Mouse (Mus musculus): Measurements from ENCODE around the gene Oprd1. TPM values are rescaled to one million over a fixed set of nuclear protein-coding genes. Genes with fewer than 3 reads are reported as not detected.

Oprd1 gene
- polyA plus RNA-seq, 1 experiment from 2014 or later, result 0.90 TPM

DNA sequence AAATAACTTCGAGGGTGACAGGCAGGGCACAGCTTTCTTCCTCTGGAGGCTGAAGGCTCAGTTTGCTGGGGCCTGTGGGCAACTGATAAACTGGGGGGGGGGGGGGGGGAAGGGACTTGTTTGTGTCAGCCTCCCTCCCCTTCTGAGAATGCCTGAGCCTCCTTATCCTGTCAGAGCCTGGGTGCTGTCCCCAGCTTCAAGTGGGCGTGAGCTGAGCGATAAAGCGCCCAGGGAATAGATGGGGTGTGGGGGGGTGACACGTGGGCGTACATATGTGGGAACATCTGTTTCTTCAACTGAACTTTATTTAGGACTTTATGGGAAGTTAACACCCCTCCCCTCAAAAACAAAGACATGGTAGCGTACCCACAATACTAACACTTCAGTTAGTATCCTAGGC is 66.8 kb downstream of the Oprd1 start:
- Histone ChIP-seq H3K27ac (replicated peaks) (no peak overlapping the region), H3K27me3 (replicated peaks) (0 out of 2 replicates have a peak, but pooled peaks cover 3% of the 10 kb centered on the region), H3K4me3 (replicated peaks) (no peak overlapping the region), H3K9me3 (replicated peaks) (no peaks in the 10 kb centered on the region), H3K36me3 (no peaks in the 10 kb centered on the region), H3K9ac (replicated peaks) (no peak overlapping the region), H3K4me1 (peaks cover 24% of the 10 kb centered on the region), H3K4me2 (no peak overlapping the region)
- no peak for ATAC-seq (ENCODE audit: low FRiP score)
- whole genome bisulfite sequencing, result 76% methylated on average over 7 of the region's 7 CpGs

GRCm38 (mm10) chr4:132076480-132077405 is 67.5 kb downstream of the Oprd1 start:
- Histone ChIP-seq H3K4me2 (no peak overlapping the region), H3K9ac (replicated peaks) (no peak overlapping the region), H3K4me1 (peaks cover 24% of the 10 kb centered on the region), H3K36me3 (no peaks in the 10 kb centered on the region), H3K27ac (replicated peaks) (no peak overlapping the region), H3K4me3 (replicated peaks) (no peak overlapping the region), H3K27me3 (replicated peaks) (0 out of 2 replicates have a peak, but pooled peaks cover 3% of the 10 kb centered on the region), H3K9me3 (replicated peaks) (no peaks in the 10 kb centered on the region)
- 32% methylated on average over 20 of the region's 20 CpGs for WGBS
- no peak for ATAC-seq (ENCODE audit: low FRiP score)

GRCm38 (mm10) chr4:132075796-132076195 is 68.5 kb downstream of the Oprd1 start:
- H3K27ac ChIP-seq (replicated peaks), result no peak overlapping the region

GRCm38 (mm10) chr4:132074933-132075769 is 69.1 kb downstream of the Oprd1 start, which contains the start of gene Epb41:
Epb41 (minus strand) TSS chr4:132075321.
- H3K4me2 ChIP-seq, result peak within 1 kb of the TSS; percentile 99
- ATAC-seq (ENCODE audit: low FRiP score), result peak; percentile 91
- H3K4me1 ChIP-seq, result peaks cover 24% of the 10 kb centered on the region
- H3K27me3 ChIP-seq (replicated peaks), result 0 out of 2 replicates have a peak, but pooled peaks cover 3% of the 10 kb centered on the region
- WGBS, result 1% methylated on average over 47 of the region's 47 CpGs
- H3K4me3 ChIP-seq (replicated peaks), result peak within 1 kb of the TSS; percentile 60
- peak within 1 kb of the TSS; percentile 60 for H3K9ac ChIP-seq (replicated peaks)
- no peaks in the 10 kb centered on the region for H3K36me3 ChIP-seq
- H3K9me3 ChIP-seq (replicated peaks), result no peaks in the 10 kb centered on the region
- H3K27ac ChIP-seq (replicated peaks), result no peak within 1 kb of the TSS

More at GRCm38 (mm10) chr4:132075796-132076195, 68.5 kb downstream of the Oprd1 start:
- Histone ChIP-seq H3K9me3 (replicated peaks) (no peaks in the 10 kb centered on the region), H3K4me1 (peaks cover 24% of the 10 kb centered on the region), H3K36me3 (no peaks in the 10 kb centered on the region), H3K9ac (replicated peaks) (no peak overlapping the region), H3K4me3 (replicated peaks) (peak overlapping the region; percentile 60; the same call in 1 of the 2 replicates), H3K4me2 (peak overlapping the region; percentile 99), H3K27me3 (replicated peaks) (0 out of 2 replicates have a peak, but pooled peaks cover 3% of the 10 kb centered on the region)
- no peak for ATAC-seq (ENCODE audit: low FRiP score)
- 71% methylated on average over 1 of the region's 1 CpGs for WGBS

DNA sequence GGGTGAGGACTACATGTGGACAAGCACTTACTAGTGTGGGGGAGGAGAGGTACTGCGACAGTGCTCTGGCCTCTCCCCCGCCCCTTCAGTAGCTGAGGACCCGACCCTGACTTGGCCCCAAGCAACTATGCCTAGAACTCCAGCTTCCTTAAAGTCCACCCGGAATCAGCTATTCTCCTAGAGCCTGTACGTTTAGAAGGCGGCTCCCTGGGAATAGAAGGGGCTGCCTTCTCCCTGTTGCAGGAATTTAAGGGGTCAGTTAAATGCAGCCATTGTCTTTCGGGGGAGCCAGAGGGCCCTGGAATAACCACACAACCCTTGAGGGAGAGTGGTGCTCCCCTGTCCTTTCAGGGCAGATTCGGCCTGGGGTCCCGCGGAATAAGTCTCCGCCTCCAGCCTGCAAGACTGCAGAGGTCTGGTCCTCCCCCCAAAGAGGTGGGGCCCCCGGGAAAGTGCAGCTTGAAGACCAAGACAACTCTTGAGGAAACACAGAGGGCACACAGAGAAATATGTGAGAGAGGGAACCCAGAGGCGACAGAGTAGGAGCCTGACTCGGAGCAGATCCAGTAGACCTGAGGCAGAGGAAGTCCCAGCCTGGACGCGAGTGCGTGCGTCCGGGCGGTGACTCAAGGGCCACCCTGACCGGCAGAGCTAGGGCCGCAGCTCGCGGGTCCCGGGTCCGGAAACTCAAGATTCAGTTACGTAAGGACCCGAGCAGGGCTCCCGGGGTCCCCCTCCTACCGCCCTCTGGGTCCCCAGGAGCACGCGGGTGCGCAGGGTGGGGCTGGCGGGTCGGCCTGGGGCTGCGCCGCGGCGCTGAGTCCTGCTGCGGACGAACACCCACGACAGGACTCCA is 70.0 kb downstream of the Oprd1 start, which contains the start of gene Gm10300:
Gene Gm10300, plus strand, starts transcription at position 621 of the 856 bp plus-strand sequence.
- H3K27ac ChIP-seq (replicated peaks), result no peak within 1 kb of the TSS
- under 1% methylated on average over 41 of the region's 42 CpGs for WGBS
- H3K4me2 ChIP-seq, result peak within 1 kb of the TSS; percentile 99
- peak within 1 kb of the TSS; percentile 60 for H3K4me3 ChIP-seq (replicated peaks)
- H3K9ac ChIP-seq (replicated peaks), result peak within 1 kb of the TSS; percentile 60
- H3K4me1 ChIP-seq, result peaks cover 22% of the 10 kb centered on the region
- peak; percentile 56 for ATAC-seq (ENCODE audit: low FRiP score)
- 0 out of 2 replicates have a peak, but pooled peaks cover 3% of the 10 kb centered on the region for H3K27me3 ChIP-seq (replicated peaks)
- H3K9me3 ChIP-seq (replicated peaks), result no peaks in the 10 kb centered on the region
- H3K36me3 ChIP-seq, result no peaks in the 10 kb centered on the region

DNA sequence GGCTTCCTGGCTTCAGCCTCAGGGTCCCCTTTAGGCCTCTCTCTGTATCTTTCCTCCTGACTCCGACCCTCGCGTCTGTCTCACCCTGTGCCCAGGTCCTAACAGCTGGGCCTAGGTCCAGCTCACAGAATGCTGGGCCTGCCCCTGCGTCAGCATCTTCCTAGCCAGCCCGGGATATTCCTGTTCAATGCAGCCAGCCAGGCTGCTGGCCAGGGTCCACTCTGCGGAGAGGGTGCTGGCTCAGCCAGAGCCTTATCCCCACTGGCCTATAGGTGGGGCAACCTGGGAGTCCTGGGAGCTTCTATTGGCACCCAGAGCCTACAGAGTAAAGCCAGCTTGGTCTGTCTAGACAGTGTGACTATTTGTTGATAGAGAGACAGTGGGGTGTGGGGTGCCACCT is 71.3 kb downstream of the Oprd1 start:
- Histone ChIP-seq H3K4me2 (no peak overlapping the region), H3K9me3 (replicated peaks) (no peaks in the 10 kb centered on the region), H3K4me3 (replicated peaks) (no peak overlapping the region), H3K27ac (replicated peaks) (no peak overlapping the region), H3K27me3 (replicated peaks) (0 out of 2 replicates have a peak, but pooled peaks cover 3% of the 10 kb centered on the region), H3K9ac (replicated peaks) (no peak overlapping the region), H3K4me1 (peaks cover 21% of the 10 kb centered on the region), H3K36me3 (no peaks in the 10 kb centered on the region)
- WGBS, result 71% methylated on average over 6 of the region's 6 CpGs
- ATAC-seq (ENCODE audit: low FRiP score), result no peak

- Histone ChIP-seq H3K4me2 (no peak overlapping the region), H3K9me3 (replicated peaks) (no peaks in the 10 kb centered on the region), H3K27me3 (replicated peaks) (0 out of 2 replicates have a peak, but pooled peaks cover 3% of the 10 kb centered on the region), H3K4me1 (peaks cover 21% of the 10 kb centered on the region), H3K27ac (replicated peaks) (no peak overlapping the region), H3K36me3 (no peaks in the 10 kb centered on the region), H3K4me3 (replicated peaks) (no peak overlapping the region), H3K9ac (replicated peaks) (no peak overlapping the region)
- WGBS, result 66% methylated on average over 3 of the region's 3 CpGs
- ATAC-seq (ENCODE audit: low FRiP score), result no peak
Measured at GRCm38 (mm10) chr4:132072156-132072555, 72.1 kb downstream of the Oprd1 start.

- Histone ChIP-seq H3K27me3 (replicated peaks) (0 out of 2 replicates have a peak, but pooled peaks cover 3% of the 10 kb centered on the region), H3K9ac (replicated peaks) (no peak overlapping the region), H3K4me3 (replicated peaks) (no peak overlapping the region), H3K27ac (replicated peaks) (no peak overlapping the region), H3K36me3 (no peaks in the 10 kb centered on the region), H3K4me1 (peaks cover 21% of the 10 kb centered on the region), H3K4me2 (no peak overlapping the region), H3K9me3 (replicated peaks) (no peaks in the 10 kb centered on the region)
- WGBS, result 97% methylated on average over 2 of the region's 2 CpGs
- no peak for ATAC-seq (ENCODE audit: low FRiP score)
Measured at GRCm38 (mm10) chr4:132071674-132072073, 72.6 kb downstream of the Oprd1 start.

GRCm38 (mm10) chr4:132067938-132068235 is 76.4 kb downstream of the Oprd1 start:
- H3K27me3 ChIP-seq (replicated peaks), result 0 out of 2 replicates have a peak, but pooled peaks cover 3% of the 10 kb centered on the region
- H3K36me3 ChIP-seq, result no peaks in the 10 kb centered on the region
- 64% methylated on average over 2 of the region's 2 CpGs for WGBS
- no peaks in the 10 kb centered on the region for H3K9me3 ChIP-seq (replicated peaks)
- peaks cover 7% of the 10 kb centered on the region for H3K4me1 ChIP-seq
- H3K4me2 ChIP-seq, result no peak overlapping the region
- no peak overlapping the region for H3K9ac ChIP-seq (replicated peaks)
- no peak for ATAC-seq (ENCODE audit: low FRiP score)
- no peak overlapping the region for H3K4me3 ChIP-seq (replicated peaks)
- H3K27ac ChIP-seq (replicated peaks), result no peak overlapping the region

GRCm38 (mm10) chr4:132067112-132067937 is 77.0 kb downstream of the Oprd1 start:
- Histone ChIP-seq H3K36me3 (no peaks in the 10 kb centered on the region), H3K27ac (replicated peaks) (no peak overlapping the region), H3K9me3 (replicated peaks) (no peaks in the 10 kb centered on the region), H3K4me1 (peaks cover 7% of the 10 kb centered on the region), H3K27me3 (replicated peaks) (no peaks in the 10 kb centered on the region), H3K9ac (replicated peaks) (no peak overlapping the region), H3K4me3 (replicated peaks) (no peak overlapping the region), H3K4me2 (no peak overlapping the region)
- 88% methylated on average over 14 of the region's 14 CpGs for WGBS
- no peak for ATAC-seq (ENCODE audit: low FRiP score)
